Mouse (Mus musculus) cerebellum, postnatal 25 days (tissue): ENCODE measurements at regions not wholly inside any gene's neighbourhood (a gene's known extent, or its start where the extent isn't known, plus 50 kb on each side); places are given as distances from the start of the nearest gene placed in this dataset.

Experiments
- DNase-seq, 2 experiments: peaks; one replicate each; pipeline ENCODE4 v3.0.0; 2021; ENCODE audit warnings: mixed read lengths in 2 of 2

DNA sequence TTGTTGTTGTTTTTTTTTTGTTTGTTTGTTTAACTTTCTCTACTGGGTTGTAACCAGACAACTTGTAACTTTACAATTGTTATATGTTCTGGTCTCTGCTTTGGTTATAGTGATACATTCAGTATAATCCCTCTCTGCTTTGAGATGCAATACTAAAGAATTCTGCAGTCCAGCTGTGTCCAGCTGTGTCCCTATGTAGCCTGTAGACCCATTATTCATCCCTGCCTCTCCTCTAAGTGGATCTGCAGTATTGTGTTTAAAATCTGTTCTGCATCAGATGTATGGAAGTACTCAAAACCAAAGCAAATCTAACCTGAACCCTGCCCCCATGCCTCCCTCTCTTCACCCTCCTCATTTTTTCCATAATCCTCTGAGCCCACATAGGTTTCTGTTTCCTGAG, 279.6 kb downstream of the Rps29 start:
- DNase-seq: no peak

DNA sequence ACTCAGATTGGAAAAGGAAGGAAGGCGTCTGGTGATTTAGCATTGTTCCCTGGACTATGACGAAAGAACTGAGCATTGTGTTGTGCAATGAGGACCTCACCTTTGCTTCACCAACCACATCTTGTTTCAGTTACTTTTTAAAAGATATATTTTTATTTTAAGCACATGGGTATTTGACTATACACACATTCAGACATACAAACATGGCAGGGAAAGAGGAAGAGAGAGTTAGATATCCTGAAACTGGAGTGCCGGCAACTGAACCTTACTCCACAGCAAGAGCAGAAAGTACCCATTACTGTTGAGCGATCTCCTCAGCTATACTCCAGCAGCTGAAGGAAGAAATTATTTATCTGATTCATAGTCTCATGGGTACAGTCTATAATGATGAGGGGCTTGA, 287.7 kb downstream of the Rps29 start:
- DNase-seq: no peak

DNA sequence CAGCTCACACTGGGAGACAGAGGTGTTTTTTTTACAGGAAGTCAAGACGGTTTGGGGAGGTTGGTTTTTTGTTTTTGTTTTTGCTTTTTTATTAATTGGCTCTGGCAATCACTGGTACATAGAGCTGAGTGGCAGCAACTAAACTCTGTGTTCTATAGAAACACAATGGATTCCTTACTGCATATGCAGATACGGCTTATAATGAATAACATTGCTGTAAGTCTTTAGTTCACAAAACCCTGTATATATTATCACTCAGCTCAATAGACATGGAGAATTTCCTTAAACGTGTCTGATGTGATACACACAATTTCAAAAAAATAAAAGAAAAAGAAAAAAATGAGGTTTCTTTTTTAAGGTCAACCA, 296.0 kb downstream of the Rps29 start:
- no peak for DNase-seq

DNA sequence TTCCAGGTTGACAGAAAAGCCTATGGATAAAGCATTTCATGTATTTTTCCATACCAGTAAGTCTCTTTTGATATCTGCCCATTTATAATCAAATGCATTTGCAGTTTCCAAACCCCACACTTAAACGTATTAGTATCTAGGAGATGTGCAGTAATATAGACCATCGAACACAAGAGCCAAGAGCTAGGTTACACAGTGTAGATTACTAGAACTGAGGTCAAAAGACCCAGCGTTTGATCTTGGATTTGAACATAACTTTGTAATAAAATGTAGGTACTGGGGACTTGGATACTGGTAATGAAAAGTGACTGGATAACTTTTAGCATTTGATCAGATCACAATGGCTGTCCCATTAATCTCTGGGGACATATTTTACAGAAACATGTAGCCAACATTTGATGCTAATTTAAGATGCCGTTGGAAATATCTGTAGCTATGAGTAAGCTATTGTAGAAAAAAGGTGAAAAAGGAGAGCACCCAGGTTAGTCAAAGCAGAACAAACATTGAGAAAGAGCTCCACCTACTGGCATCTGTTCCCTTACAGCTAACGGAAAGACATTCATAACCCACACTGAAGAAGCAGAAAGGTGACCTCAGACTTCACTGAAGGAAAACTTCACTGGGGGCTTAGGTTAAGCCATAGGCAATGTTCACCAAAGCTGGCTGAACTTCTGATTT, 296.5 kb downstream of the Rps29 start:
- peak in 1 of 2 experiments; percentile 56 for DNase-seq

DNA sequence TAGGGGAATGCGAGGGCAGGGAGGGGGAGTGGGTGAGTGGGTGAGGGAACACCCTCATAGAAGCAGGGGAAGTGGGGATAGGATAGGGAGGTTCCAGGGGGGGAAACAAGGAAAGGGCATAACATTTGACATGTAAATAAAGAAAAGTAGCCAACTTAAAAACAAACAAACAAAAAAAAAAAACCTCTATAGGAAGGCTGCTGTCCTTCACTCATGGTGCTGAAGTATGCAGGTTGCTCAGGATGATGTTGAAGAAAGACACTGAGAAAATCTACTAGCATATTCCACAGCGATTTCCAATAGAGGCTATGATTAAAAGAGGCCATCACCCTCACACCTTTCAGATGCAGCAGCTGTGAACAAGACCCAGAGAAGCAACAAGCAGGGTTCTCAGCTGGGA, 298.7 kb downstream of the Rps29 start:
- no peak for DNase-seq

DNA sequence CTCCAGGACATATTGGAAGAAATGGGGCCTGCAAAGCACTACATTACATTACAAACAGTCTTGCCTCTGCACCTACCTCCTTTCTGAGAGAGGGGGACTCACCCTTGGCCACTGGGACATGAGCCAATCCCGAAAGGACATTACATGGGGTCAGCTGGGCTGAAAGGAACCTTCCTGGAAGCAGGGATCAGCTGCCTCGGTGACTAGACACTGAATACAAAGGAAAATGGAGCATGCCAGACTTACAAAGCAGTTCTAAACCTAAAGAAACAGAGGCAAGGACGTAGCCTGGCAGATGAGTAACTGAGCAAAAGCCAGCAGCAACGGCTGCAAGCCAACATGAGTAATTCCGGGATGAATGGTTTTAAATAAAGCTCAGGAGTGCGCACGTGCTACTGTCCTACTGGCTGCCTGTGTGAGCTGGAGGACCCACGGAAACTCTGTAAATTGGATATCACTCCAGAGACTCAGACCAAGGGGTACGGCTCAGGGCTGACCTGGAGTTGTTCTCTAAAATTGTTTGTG, 309.3 kb downstream of the Rps29 start:
- no peak for DNase-seq

DNA sequence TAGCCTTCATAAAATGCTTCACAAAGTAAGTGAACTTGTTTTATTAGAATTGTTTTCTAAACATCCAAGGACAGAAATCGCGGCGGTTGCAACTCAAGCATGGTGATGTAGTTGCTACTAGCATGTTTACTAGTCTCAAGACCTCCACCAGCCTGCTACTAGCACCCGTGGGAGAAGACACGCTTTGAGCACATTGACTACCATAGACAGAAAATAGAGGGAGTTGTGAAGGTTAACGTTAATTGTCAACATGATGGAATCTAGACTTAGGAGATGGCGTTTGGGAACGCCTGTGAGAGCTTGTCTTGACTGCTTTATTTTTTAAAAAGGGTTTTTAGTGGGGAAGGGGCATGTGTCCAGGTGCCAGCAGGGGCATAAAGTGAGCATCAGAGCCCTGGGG, 318.2 kb downstream of the Rps29 start:
- DNase-seq: no peak

DNA sequence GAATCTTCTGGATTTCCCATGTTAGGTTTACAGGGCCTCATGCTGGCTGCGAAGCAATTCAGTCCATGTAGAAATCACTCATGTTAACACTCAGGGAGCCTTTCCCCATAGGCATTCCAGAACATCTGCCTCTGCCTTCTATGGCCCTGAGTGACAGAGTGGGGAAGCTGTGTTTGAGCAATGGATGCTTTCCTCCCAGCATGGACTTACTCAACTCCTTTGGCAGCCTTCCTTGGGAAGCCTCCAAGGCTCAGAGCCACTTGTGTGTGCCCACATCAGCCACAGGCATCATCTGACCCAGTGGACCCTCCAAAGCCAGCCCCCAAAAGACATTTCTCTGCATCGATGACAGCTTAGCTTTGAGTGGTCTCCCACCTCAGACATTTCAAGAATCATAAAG, 318.8 kb downstream of the Rps29 start:
- DNase-seq: no peak

DNA sequence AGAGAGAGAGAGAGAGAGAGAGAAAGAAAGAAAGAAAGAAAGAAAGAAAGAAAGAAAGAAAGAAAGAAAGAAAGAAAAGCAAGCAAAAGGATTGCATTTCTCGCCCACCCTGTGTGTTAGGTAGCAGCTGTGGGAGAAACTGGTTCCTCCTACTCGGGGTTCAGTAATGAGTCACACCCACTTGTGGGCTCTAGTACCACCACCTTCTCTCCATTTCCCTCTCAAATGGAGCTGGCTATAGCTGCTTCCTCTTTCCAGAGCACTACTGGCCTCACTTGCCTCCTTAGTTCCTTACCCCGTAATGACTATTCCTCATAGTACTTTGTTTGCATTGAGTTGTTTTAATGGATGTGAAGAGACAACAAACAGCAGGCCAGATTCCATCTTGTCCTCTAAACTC, 323.0 kb downstream of the Rps29 start:
- no peak for DNase-seq

DNA sequence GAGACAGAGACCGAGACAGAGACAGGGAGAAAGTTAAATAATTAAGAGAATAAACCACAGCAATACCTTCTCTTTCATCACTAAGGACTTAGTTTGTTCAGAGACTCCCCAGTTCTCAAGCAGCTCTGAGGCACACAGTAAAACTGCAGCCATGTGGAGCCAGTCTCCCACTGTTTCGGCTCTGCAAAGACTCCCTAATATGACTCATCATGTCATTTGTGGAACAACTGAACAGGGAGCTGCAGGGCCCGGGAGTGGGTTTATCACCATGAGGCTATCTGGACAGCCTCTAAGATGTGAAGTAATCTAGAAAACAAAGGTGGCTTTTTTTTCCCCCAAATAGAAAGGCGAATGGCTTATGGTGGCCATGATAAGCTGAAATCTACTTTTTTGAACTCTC, 325.1 kb downstream of the Rps29 start:
- no peak for DNase-seq

DNA sequence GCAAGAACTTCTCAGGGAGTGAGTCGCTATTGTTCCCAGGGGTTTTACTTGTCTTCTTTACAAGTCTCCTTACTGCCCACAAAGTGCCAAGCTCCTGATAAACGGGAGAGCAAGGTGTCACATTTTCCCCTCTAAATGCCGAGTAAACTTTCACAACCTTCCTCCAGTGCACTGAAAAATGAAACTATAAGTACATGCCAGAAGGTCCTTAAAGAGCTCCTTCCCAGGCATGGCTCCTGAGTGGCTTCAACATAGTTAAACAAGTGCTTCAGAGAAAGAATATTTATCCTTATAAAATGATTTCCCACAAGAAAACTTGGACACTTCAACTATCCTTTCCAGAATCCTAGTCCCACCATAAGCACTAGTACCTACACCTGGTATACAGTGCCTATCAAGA, 329.6 kb downstream of the Rps29 start:
- DNase-seq: no peak

DNA sequence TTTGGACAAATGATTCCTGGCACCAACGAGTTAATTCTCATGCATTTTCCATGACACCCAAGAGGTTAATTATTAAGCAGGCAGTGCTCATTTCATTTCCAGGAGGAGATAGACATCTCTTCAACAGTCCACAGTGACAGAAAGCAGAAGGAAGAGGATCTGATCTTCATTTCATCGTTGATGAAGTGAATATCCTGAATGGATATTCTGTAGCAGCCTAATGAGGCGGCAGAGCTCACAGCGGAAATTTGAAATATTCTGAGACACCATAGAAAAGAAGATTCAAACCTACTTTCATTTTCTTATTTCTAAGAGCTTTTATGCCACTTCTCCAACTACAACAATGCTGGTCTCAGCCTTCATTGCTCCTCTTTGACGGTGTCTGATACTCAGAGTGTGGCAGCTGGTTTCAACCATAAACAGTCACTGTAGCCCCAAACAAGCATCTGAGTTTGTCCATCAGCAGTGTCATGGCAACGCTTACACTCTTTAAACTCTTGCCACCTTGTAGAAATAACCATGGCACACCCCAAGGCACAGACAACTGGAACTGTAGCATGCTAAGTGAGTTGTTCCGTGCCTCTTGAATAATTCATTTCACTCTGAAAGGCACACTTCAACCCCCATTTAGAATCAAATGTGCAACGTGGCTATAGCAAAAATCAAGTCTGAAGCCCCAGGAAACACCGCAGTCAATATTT, 331.3 kb downstream of the Rps29 start:
- no peak for DNase-seq

DNA sequence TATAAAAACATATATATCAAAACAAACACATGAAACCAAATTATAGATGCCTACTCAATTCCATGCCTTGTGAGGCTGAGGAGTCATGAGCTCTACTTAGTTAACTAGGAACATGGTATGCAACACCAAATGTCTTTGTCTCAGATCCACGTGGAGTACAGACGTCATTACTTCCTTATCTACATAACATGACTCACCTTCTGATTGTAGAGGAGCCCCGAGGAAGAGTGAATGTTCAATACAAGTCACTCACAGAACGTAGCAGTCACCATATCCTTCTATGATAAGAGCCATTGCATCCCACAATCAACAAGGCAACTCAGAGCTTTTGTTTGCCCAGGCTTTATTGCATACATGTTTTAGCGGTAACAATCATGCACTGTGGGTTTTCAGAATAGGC, 364.6 kb downstream of the Rps29 start:
- DNase-seq: no peak

DNA sequence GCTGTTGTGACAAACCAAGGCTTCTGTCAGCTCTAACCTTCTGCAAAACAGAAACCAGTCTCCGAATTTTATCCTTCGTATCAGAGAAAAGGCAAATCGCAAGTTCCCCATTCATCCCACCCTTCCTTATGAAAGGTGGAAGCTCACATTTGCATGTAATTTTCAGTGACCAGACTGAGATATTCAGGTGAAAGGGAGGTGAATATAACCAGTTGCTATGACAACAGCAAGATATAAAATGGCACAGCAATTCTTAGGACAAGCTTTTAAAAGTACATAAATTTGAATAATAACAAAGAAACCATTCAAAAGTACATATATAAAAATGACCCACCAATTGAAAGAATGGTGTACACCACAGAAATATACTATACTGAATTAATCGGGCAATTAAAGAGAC, 375.4 kb downstream of the Rps29 start:
- DNase-seq: no peak

DNA sequence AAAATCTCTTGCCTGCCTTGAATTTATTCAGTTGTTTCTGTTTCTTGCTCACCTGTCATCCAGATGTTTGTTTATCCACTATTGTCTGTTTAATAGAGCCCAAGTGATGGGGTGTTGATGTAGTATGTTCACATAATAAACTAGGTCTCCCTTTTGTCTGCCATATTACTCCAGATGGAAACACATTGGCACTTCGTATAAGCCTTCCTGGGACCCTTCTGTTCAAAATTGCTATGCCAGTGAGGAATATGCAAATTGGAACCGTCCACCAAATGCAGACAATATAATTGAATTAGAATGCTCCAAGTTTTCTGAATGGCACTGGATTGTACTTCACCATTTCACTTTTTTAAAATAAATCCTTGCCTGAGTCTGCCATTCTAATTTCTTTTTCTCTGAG, 383.5 kb downstream of the Rps29 start:
- DNase-seq: no peak

DNA sequence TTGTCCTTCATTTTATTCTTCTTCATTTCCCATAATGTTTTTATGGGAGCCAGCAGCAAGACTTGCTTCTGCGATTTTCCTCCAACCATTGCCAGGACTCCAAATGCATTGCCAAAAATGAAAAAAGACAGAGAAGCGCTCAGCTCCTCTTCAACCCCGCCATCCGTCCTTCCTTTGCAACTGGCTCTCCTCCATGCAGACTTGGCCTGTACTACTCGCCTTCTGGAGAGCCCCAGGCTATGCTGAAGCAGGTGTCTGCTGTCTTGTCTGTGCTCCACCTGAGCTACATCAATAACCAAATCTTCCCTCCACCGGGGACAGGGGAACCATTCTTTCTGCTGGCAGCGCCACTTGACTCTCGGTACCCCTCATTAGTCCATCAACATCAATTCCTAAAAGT, 384.2 kb downstream of the Rps29 start:
- DNase-seq: peak; percentile 67 to 78

DNA sequence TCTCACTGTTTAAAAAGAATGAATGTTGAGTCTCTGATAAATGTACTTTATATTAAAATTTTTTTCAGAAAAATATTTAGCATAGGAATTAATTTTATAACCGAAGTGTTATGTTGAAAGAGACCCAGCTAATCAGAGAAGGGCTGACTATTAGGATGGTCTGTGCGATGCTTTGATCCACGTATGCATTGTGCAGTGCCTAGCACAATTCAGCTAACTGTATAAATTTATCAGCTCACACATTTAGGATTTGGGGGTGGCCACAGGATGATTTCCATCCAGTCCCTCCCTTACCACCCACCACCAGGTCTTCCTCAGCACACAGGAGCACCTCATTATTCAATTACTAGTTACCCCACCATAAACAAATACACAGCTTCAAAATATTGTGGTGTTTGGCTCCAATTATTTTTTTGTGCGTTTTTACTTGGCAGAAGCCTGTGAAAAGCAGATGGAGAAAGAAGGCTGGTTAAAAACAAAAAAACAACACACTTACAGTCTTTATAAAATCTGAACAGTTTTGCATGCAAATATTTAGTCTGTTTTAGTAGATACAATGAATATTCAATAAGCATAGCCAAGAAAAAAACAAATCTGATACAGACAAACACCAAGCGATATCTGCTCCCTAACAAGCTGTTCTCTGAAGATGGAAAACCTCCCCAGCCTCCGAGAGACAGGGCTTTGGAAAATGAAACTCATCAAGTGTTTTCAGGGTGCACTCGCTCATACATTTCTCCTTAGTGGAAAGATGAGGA, 400.5 kb downstream of the Rps29 start:
- DNase-seq: no peak

DNA sequence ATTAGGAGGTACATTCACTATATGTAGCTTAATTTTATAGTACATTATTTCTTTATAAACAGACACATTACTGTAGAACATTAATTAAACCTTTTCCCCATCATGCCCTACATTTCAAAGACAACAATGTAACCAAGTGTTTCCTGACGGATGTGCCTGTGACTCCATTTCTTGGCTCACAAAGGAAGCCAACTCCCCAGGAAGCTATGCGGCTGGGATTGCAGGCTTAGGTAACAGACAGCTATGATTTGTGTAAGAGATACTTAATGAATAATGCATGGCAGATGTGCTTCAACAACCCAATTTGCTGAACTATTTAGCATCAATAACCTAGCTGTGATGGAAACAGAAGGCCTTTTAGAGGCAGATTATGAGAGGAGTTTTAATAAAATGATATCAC, 430.1 kb downstream of the Rps29 start:
- no peak for DNase-seq

DNA sequence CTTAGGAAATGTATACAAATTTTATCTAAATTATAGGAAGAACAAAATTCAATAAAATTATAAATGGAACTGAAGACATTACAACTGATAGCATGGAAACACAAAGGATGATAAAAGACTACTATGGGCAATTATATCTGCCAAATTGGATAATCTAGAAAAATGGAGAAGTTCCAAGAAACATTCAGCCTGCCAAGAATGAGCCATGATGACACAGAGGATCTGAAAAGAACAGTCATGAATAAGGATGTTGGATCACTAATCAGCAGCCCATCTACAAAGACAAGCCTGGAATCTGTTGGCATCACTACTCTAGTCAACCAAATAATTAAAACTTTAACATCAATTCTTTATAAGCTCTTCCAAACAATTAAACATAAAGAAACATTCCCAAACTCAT, 440.0 kb downstream of the Rps29 start:
- no peak for DNase-seq

DNA sequence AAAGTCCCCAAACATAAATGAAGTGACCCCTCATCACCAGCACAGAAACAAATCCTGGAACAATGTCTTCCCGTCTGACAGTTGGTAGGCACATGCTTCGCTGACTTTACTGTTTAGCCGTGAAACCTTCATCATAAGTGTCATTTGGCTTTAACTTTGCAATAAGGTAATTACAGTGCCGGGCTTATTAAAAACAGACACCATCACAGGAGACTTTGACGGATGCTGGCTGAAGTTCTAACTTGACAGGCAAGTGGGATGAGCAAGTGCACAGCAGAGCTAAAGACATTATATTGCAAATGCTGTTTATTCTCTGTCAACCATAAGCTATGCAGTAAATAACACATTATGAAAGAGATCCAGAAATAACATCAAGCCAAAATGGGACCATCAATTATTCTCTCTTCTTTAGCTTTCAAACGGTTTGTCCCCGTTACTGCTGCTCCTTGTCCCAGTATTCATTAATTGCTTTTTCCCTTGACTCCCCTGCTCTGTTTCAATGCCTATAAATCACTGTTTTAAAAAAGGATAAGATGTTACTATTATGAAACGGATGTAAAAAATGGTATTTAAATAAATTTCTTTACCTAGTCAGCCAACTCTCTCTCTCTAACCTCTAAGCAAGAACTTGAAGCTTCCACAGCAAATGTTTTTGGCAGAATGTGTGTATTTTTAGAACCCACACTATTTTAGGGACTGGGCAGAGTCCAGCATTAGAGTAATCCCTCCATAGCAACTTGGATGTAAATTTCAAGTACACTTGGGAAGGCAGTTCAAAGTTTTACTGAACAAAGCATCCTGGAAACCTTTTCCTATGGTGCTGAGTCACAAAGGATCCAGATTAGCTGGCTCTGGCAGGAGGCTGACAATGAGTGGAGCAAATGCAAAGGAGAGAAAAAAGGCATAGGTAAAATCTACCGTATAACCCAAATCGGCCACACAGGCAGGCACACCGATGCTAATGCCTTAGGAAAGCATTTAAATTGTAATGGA, 464.4 kb downstream of the Rps29 start:
- no peak for DNase-seq

DNA sequence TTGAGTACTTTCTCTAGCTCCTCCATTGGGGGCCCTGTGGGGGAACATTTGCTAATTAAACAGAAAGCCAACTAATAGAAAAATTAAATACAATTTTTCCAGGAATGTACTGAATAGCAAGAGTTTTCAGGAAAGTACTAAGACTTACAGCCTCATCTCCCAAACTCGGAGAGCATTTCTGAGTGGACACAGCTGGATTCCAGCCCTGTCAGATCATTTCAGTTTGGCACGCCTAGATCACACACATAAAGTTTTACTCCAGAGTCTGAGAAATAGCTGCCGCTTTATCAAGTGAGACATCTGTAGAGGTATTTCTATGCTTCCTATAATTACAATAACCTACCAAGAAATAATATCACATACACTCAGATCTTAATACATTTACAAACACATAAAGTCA, 470.7 kb downstream of the Rps29 start:
- no peak for DNase-seq

DNA sequence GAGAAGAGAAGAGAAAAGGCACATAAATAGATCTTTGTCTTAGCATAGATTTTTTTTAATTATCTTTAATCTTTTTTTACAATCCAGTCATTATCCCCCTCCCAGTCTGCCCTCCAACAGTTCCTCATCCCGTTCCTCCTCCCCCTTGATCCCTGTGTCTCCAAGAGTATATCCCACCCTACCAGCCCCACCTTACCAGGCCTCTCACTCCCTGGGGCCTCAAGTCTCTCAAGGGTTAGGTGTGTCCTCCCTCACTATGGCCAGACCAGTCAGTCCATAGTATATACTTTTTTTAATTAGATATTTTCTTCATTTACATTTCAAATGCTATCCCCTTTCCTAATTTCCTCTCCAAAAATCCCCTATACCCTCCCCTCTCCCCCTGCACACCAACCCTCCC, 475.1 kb downstream of the Rps29 start:
- no peak for DNase-seq

DNA sequence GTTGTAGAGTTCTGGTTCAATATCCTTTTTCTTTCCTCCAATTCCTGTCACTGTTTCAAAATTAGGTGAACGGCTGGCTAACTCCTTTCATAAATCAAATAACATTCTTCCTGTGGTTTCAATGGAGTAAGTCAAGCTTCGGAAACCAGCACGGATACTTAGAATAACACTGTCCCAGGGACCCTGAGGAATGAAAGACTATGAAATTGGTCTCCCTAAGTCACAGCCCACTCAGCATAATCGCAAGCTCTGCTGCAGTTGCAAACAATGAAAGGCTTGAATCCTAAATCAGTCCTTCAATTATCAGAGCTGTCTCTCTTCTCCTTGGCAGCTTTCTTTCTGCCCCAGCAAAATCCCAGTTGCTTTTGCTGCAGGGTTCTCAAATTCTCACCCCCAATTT, 475.8 kb downstream of the Rps29 start:
- DNase-seq: no peak
